Mouse (Mus musculus) hindbrain, postnatal 0 days (tissue): ENCODE data around the gene Rdh9. TPM values are rescaled to one million over a fixed set of nuclear protein-coding genes. Genes with fewer than 3 reads are reported as not detected.
A peak's percentile ranks its signal among the peaks of the same experiment; 100 is the strongest.

ENCODE experiments used
- ATAC-seq: fragments of 200-750 bp; cut with Nextera tagmentation; 2 replicates; pipeline ENCODE4 v1.8.0; 2017; ENCODE audit warnings: mild to moderate bottlenecking, moderate TSS enrichment, moderate library complexity
- DNase-seq: peaks from one replicate; pipeline ENCODE4 v3.0.0-alpha.2; 2015; ENCODE audit warnings: low spot score
- H3K27ac ChIP-seq: fragments of 300-500 bp; sonication (generic); 2 replicates; pipeline ENCODE4 v1.5.1; 2014; ENCODE audit warnings: mild to moderate bottlenecking
- H3K27me3 ChIP-seq: fragments of 300-500 bp; sonication (generic); 2 replicates; pipeline ENCODE4 v1.6.1; 2014; ENCODE audit warnings: low read length, mixed read lengths; ENCODE audit not compliant: insufficient read depth
- H3K36me3 ChIP-seq: fragments of 300-500 bp; sonication (generic); 2 replicates; pipeline ENCODE4 v1.6.1; 2014; ENCODE audit warnings: low read length, mixed read lengths; ENCODE audit not compliant: insufficient read depth
- H3K4me1 ChIP-seq: fragments of 300-500 bp; sonication (generic); 2 replicates; pipeline ENCODE4 v1.6.1; 2014; ENCODE audit warnings: antibody characterized with exemption, low read length, mixed read lengths; ENCODE audit not compliant: insufficient read depth
- H3K4me2 ChIP-seq: fragments of 300-500 bp; sonication (generic); 2 replicates; pipeline ENCODE4 v1.6.1; 2014; ENCODE audit warnings: low read depth, mild to moderate bottlenecking, low read length, moderate library complexity, mixed read lengths
- H3K4me3 ChIP-seq: fragments of 300-500 bp; sonication (generic); 2 replicates; pipeline ENCODE4 v1.5.1; 2014; ENCODE audit warnings: low read length
- H3K9ac ChIP-seq: fragments of 300-500 bp; sonication (generic); replicated peaks from 2 replicates; pipeline ENCODE4 v1.6.1; 2014; ENCODE audit warnings: mild to moderate bottlenecking, low read length, moderate library complexity, mixed read lengths
- H3K9me3 ChIP-seq: fragments of 300-500 bp; sonication (generic); 2 replicates; pipeline ENCODE4 v1.6.1; 2016; ENCODE audit warnings: low read length, mixed read lengths
- CTCF ChIP-seq: IDR thresholded peaks from 2 replicates; pipeline ENCODE4 v1.5.1; 2016; ENCODE audit warnings: antibody characterized with exemption, control low read depth, low read depth
- WGBS: fragments of 180-500 bp; shearing (Covaris S2); extraction: QIAGEN DNeasy Blood & Tissue Kit; methylation state at CpG from one replicate; pipeline ENCODE4 v1.1.7; 2014; 5-methylcytosine and 5-hydroxymethylcytosine counted together
- polyA plus RNA-seq: library from polyadenylated mRNA; unstranded; fragments of >200 nt; fragmentation: Nextera tagmentation; extraction: Ambion mirVana; gene quantifications from 2 replicates; pipeline ENCODE4 v1.2.1, GENCODE M21; 2015
- total RNA-seq: library from RNA; depleted of rRNA; stranded (reverse); fragments of >200 nt; gene quantifications from 2 replicates; pipeline ENCODE4 v1.2.3, GENCODE M21; 2014; rRNA removed

Gene Rdh9
- total RNA-seq = 0.37 and 0.50 TPM in 2 replicates
- polyA plus RNA-seq = 0.09 and 0.16 TPM in 2 replicates

DNA sequence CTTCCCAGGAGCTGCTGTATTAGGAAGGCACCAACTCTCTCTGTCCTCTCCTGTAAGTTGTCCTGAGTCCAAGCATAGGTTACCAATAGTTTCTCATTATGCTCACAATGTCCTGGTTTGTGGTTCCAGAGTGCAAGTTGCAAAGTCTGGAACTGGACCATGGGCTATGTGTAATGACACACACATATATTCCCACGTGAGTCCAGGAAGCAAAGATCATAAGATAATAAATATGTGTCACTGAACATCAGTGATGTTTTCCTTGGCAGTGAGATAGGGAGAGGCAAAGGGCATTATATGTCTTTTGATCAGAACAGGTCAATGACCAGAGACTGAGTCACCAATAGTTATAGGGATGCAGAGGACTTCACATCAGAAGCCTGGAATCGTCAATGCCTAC lies at the start of gene Rdh9:
Gene Rdh9, plus strand, starts transcription at position 376 of the 400 bp plus-strand sequence.
- no peak for ATAC-seq
- H3K9ac ChIP-seq = no peak within 1 kb of the TSS
- no peak for TF ChIP-seq CTCF
- 89% methylated on average over 2 of the region's 2 CpGs for WGBS
- no peaks in the 10 kb centered on the region for H3K36me3 ChIP-seq
- no peaks in the 10 kb centered on the region for H3K27me3 ChIP-seq
- no peaks in the 10 kb centered on the region for H3K4me1 ChIP-seq
- H3K4me2 ChIP-seq = no peak within 1 kb of the TSS
- no peak for DNase-seq
- no peak within 1 kb of the TSS for H3K27ac ChIP-seq
- H3K4me3 ChIP-seq = no peak within 1 kb of the TSS
- H3K9me3 ChIP-seq = no peaks in the 10 kb centered on the region

DNA sequence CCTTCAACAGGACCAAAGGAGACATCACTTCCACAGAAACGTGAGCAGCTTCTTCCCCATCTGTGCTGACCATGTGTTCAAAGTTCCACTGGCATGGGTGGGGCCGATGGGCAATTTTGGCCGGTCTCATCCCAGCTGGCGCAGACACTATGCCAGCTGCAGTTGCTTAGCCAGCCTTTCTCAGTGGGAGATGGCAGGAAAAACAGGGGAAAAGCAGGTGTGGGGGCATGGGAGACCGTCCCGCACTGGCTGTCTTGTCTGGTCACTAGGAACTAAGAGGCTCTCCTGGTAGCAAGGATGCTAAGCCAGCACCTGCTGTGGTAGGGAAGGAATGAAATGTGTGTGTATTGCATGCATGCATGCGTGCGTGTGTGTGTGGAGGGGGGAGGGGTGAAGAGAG lies 47.7 kb upstream of the Rdh9 start:
- H3K27me3 ChIP-seq = no peaks in the 10 kb centered on the region

DNA sequence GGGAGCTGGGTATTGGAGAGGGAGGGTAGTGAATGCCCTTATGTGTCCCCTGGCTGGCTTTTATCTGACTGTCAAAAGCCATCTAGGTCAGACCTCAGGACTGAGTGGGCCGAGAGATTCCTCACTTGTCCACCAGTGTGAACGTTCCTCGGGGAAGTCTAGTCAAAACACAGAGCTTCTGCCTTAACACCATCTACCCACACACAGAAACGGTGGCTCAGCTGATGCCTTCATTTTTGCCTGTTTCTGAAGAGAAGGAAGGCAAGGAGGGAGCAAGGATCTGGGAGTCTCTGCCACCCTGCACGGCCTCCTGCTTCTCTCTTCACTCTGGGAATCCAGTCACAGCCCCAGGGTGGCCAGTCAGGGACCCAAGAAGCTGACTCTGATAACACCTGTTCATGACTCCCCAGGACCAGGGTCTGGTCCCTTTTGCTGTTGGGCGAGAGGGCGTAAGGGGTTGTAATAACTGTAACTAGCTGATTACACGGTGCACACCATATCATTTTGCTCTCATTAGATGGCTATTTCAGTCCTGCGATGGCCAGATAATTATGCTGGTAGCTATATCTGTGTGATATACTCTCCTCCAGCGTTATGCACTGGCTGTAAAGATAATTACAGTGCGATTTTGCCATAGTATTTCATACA lies 45.8 kb upstream of the Rdh9 start:
- Histone ChIP-seq H3K4me1 (no peaks in the 10 kb centered on the region; the same call in 1 of the 2 replicates), H3K27me3 (no peaks in the 10 kb centered on the region), H3K9ac (no peak overlapping the region), H3K4me3 (no peak overlapping the region), H3K9me3 (no peaks in the 10 kb centered on the region), H3K4me2 (no peak overlapping the region), H3K27ac (no peak overlapping the region), H3K36me3 (no peaks in the 10 kb centered on the region)
- WGBS = 47% methylated on average over 11 of the region's 11 CpGs
- no peak for TF ChIP-seq CTCF
- DNase-seq (no peak), ATAC-seq (no peak)

More for the DNA sequence above, 47.7 kb upstream of the Rdh9 start:
- no peak overlapping the region for H3K9ac ChIP-seq
- H3K4me3 ChIP-seq = no peak overlapping the region
- TF ChIP-seq CTCF = no peak
- no peaks in the 10 kb centered on the region for H3K36me3 ChIP-seq
- no peaks in the 10 kb centered on the region for H3K9me3 ChIP-seq
- ATAC-seq (peak; percentile 77), DNase-seq (peak; percentile 69)
- H3K4me1 ChIP-seq = no peaks in the 10 kb centered on the region; the same call in 1 of the 2 replicates
- no peak overlapping the region for H3K4me2 ChIP-seq
- 58% methylated on average over 8 of the region's 8 CpGs for WGBS
- no peak overlapping the region for H3K27ac ChIP-seq

DNA sequence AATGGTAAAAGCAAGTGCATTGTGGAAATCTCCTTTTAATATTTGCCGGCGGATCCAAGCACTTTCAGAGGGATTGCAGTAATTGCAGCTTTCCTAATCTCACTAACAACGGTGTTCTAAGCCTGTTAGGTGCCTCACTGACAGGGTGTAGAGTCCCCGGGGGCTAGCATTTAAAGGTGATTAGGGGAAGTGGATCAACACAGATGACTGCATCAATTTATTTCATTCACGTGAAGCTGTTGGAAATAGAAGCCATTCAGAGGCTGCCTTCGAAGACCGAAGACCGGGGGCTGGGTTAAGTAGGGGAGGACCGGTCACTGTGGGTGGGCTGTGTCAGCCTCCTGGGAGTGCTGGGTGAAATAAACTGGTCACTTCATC lies 45.3 kb upstream of the Rdh9 start:
- ATAC-seq (no peak), DNase-seq (no peak)
- no peak overlapping the region for H3K27ac ChIP-seq

DNA sequence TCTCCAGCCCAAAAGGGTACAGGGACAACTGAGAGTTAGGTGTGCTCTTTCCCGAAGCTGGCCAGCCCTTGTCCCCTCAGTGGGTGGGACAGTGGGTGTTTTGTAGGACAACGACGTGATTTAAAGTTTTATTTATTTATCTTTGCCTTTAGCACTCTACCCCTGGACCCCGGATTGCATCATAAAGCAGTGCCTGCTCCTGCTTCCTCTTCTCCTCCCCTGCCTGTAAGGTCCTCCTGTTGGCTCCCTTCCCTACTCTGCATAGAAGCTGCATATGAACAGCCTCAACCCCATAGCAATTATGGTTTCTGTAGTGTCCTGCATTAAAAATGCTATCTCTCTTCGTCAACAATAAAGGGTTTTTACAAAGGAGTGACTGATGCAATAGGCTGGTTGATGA lies 44.8 kb upstream of the Rdh9 start:
- no peaks in the 10 kb centered on the region; the same call in 1 of the 2 replicates for H3K4me1 ChIP-seq
- 41% methylated on average over 5 of the region's 5 CpGs for WGBS
- no peak overlapping the region for H3K27ac ChIP-seq
- no peak for TF ChIP-seq CTCF
- H3K9ac ChIP-seq = no peak overlapping the region
- no peak overlapping the region for H3K4me3 ChIP-seq
- H3K27me3 ChIP-seq = no peaks in the 10 kb centered on the region
- H3K4me2 ChIP-seq = no peak overlapping the region
- no peak for ATAC-seq
- no peaks in the 10 kb centered on the region for H3K36me3 ChIP-seq
- DNase-seq = no peak
- H3K9me3 ChIP-seq = no peaks in the 10 kb centered on the region

More for the DNA sequence above, 45.3 kb upstream of the Rdh9 start:
- WGBS = 35% methylated on average over 9 of the region's 9 CpGs
- no peaks in the 10 kb centered on the region for H3K9me3 ChIP-seq
- no peaks in the 10 kb centered on the region for H3K36me3 ChIP-seq
- no peaks in the 10 kb centered on the region; the same call in 1 of the 2 replicates for H3K4me1 ChIP-seq
- H3K27me3 ChIP-seq = no peaks in the 10 kb centered on the region
- H3K4me2 ChIP-seq = no peak overlapping the region
- no peak overlapping the region for H3K9ac ChIP-seq
- H3K4me3 ChIP-seq = no peak overlapping the region
- no peak for TF ChIP-seq CTCF

DNA sequence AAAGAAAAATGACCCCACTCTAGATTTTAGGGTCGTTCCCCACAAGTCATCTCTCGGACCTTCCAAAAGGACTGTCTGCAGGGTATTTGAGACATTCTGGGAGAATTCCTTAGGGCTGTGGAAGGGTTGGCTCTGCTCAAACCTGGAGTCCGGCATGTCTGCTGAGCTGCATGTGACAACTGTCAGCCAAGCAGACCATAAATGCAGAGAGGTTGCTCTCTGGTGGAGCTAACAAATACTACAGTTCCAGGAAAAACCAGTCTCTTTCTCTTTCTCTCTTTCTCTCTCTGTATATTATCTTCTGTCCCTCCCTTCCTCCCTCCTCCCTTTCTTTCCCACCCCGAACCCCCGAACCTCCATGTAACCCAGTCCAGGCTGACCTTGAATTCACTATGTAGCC lies 41.8 kb upstream of the Rdh9 start:
- ATAC-seq = 0 out of 2 replicates have a peak, but pooled peaks have one; percentile 34
- Histone ChIP-seq H3K27me3 (no peaks in the 10 kb centered on the region), H3K36me3 (no peaks in the 10 kb centered on the region), H3K9ac (no peak overlapping the region), H3K27ac (no peak overlapping the region), H3K4me1 (no peaks in the 10 kb centered on the region; the same call in 1 of the 2 replicates), H3K4me3 (no peak overlapping the region), H3K4me2 (no peak overlapping the region), H3K9me3 (no peaks in the 10 kb centered on the region)
- TF ChIP-seq CTCF = peak; percentile 81
- DNase-seq = peak; percentile 76
- 51% methylated on average over 5 of the region's 5 CpGs for WGBS

DNA sequence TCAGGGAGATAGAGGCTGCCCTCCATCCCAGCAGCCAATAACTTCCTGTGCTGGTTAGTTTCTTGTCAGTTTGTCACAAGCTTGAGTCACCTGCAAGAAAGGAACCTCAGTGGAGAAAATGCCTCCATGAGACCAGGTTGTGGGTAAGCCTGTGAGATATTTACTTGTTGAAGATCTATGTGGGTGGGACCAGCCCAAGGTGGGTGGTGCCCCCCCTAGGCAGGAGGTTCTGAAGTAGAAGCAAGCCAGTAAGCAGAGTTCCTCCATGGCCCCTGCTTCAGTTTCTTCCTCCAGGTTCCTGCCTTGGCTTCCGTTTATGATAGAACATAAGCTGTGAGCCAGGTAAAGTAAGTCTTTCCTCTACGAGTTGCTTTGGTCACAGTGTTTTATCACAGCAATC lies 39.9 kb upstream of the Rdh9 start:
- no peak for TF ChIP-seq CTCF
- no peak overlapping the region for H3K9ac ChIP-seq
- no peak overlapping the region for H3K27ac ChIP-seq
- no peak overlapping the region for H3K4me3 ChIP-seq
- no peak overlapping the region for H3K4me2 ChIP-seq
- no peaks in the 10 kb centered on the region for H3K27me3 ChIP-seq
- H3K4me1 ChIP-seq = 0 out of 2 replicates have a peak, but pooled peaks cover 6% of the 10 kb centered on the region
- ATAC-seq = no peak
- WGBS = 79% methylated on average over 2 of the region's 2 CpGs
- H3K9me3 ChIP-seq = no peaks in the 10 kb centered on the region
- DNase-seq = no peak
- H3K36me3 ChIP-seq = no peaks in the 10 kb centered on the region
